Comparison of ENCODE assay signal across 8 mouse cellular contexts in the genomic region with DNA sequence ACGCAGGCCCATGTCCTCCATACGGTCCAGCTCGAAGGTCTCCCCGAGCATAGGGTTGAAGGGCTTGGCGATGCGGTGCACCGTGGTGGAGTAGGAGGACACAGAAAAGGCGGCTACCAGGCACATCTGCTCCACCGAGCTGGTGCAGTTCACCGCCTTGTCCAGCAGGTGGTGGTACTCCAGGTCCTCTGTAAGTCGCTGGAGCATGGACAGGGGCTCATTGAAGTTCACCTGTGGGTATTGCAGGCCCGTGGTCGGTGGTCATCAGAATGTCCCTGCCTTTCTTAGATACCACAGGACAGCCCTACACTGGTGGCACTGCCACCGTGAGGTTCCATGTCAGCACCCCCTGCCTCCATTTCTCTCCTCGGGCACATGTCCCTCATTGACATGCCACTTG.
DNase-seq lines count a peak whose midpoint lies in the region; ATAC-seq lines count a peak whose summit lies in the region.

No protein-coding gene starts in this region.

- H3K27ac ChIP-seq in forebrain, embryonic 15.5 days (replicated peaks) = no peak overlapping the region

- WGBS in forebrain, embryonic 15.5 days = 44% methylated on average over 15 of the region's 15 CpGs

- peak; percentile 12 for DNase-seq in ovary, postnatal 10 days (ENCODE audit: low spot score)
- no peak for DNase-seq in ovary, adult 18-20 months (ENCODE audit: low spot score)
- DNase-seq in cerebellum, adult 11-12 months = peak; percentile 65
- peak; percentile 80 for DNase-seq in kidney, postnatal 10 days
- peak; percentile 42 to 43 for DNase-seq in lung, adult 18-20 months
- peak; percentile 44 for DNase-seq in ovary, postnatal 36 days (ENCODE audit: low spot score)
- DNase-seq in thymus, postnatal 36 days = peak; percentile 41 to 55

- no peak overlapping the region for H3K4me2 ChIP-seq in forebrain, embryonic 15.5 days (replicated peaks)

- H3K36me3 ChIP-seq in forebrain, embryonic 15.5 days = no peaks in the 10 kb centered on the region

- ATAC-seq in forebrain, embryonic 15.5 days (replicated peaks) = peak; percentile 49; the same call in 1 of the 2 replicates

- peaks cover 7% of the 10 kb centered on the region for H3K4me1 ChIP-seq in forebrain, embryonic 15.5 days

- H3K4me3 ChIP-seq in forebrain, embryonic 15.5 days = no peak overlapping the region

- H3K27me3 ChIP-seq in forebrain, embryonic 15.5 days = no peaks in the 10 kb centered on the region

- H3K9ac ChIP-seq in forebrain, embryonic 15.5 days (replicated peaks) = no peak overlapping the region

- H3K9me3 ChIP-seq in forebrain, embryonic 15.5 days = no peaks in the 10 kb centered on the region
